Mouse (Mus musculus) lung, embryonic 16.5 days (tissue): Measurements from ENCODE around the gene Cd47. TPM values are rescaled to one million over a fixed set of nuclear protein-coding genes. Genes with fewer than 3 reads are reported as not detected.
A peak's percentile ranks its signal among the peaks of the same experiment; 100 is the strongest.

ENCODE experiments used
- ATAC-seq: fragments of 200-750 bp; cut with Nextera tagmentation; 2 replicates; pipeline ENCODE4 v1.8.0; 2017; ENCODE audit warnings: low read depth, mild to moderate bottlenecking, moderate library complexity
- H3K27ac ChIP-seq: fragments of 300-500 bp; sonication (generic); 2 replicates; pipeline ENCODE4 v1.5.1; 2014; ENCODE audit warnings: mild to moderate bottlenecking, control low read depth, low read length
- H3K27me3 ChIP-seq: fragments of 300-500 bp; sonication (generic); 2 replicates; pipeline ENCODE4 v1.6.1; 2014; ENCODE audit warnings: low read depth, low read length, mixed read lengths; ENCODE audit not compliant: control insufficient read depth, insufficient read depth
- H3K36me3 ChIP-seq: fragments of 300-500 bp; sonication (generic); 2 replicates; pipeline ENCODE4 v1.6.1; 2014; ENCODE audit warnings: low read length; ENCODE audit not compliant: control insufficient read depth, insufficient read depth
- H3K4me1 ChIP-seq: fragments of 300-500 bp; sonication (generic); replicated peaks from 2 replicates; pipeline ENCODE4 v1.6.1; 2014; ENCODE audit warnings: low read length, mixed read lengths; ENCODE audit not compliant: control insufficient read depth, insufficient read depth
- H3K4me2 ChIP-seq: fragments of 300-500 bp; sonication (generic); 2 replicates; pipeline ENCODE4 v1.6.1; 2014; ENCODE audit warnings: low read depth, low read length, control low read depth
- H3K4me3 ChIP-seq: fragments of 300-500 bp; sonication (generic); 2 replicates; pipeline ENCODE4 v1.5.1; 2014; ENCODE audit warnings: mild to moderate bottlenecking, low read length, control low read depth
- H3K9ac ChIP-seq: fragments of 300-500 bp; sonication (generic); 2 replicates; pipeline ENCODE4 v1.6.1; 2014; ENCODE audit warnings: low read length, control low read depth
- H3K9me3 ChIP-seq: fragments of 300-500 bp; sonication (generic); 2 replicates; pipeline ENCODE4 v1.6.1; 2016; ENCODE audit warnings: low read length; ENCODE audit not compliant: control insufficient read depth
- WGBS: fragments of 180-500 bp; shearing (Covaris S2); extraction: QIAGEN DNeasy Blood & Tissue Kit; methylation state at CpG from one replicate; pipeline ENCODE4 v1.1.7; 2014; 5-methylcytosine and 5-hydroxymethylcytosine counted together
- polyA plus RNA-seq: library from polyadenylated mRNA; unstranded; fragments of >200 nt; fragmentation: Nextera tagmentation; extraction: Ambion mirVana; gene quantifications from 2 replicates; pipeline ENCODE4 v1.2.1, GENCODE M21; 2015

The Cd47 gene
- polyA plus RNA-seq, 1 experiment from 2014 or later = 136 TPM

GRCm38 (mm10) chr16:49838923-49839322 lies 38.6 kb downstream of the Cd47 start:
- no peak overlapping the region for H3K9ac ChIP-seq
- H3K4me2 ChIP-seq = no peak overlapping the region
- no peaks in the 10 kb centered on the region for H3K9me3 ChIP-seq
- no peaks in the 10 kb centered on the region for H3K27me3 ChIP-seq
- ATAC-seq = no peak
- peaks cover 4% of the 10 kb centered on the region; the same call in 1 of the 2 replicates for H3K4me1 ChIP-seq
- 64% methylated on average over 6 of the region's 6 CpGs for WGBS
- H3K36me3 ChIP-seq = no peaks in the 10 kb centered on the region
- no peak overlapping the region for H3K27ac ChIP-seq
- no peak overlapping the region for H3K4me3 ChIP-seq

- WGBS = 46% methylated on average over 15 of the region's 15 CpGs
- 0 out of 2 replicates have a peak, but pooled peaks have one; percentile 49 for ATAC-seq
These were observed 39.6 kb downstream of the Cd47 start for GRCm38 (mm10) chr16:49839681-49840535.

GRCm38 (mm10) chr16:49843723-49844122 lies 43.4 kb downstream of the Cd47 start:
- Histone ChIP-seq H3K27me3 (no peaks in the 10 kb centered on the region), H3K27ac (no peak overlapping the region), H3K4me2 (no peak overlapping the region), H3K4me1 (peaks cover 4% of the 10 kb centered on the region; the same call in 1 of the 2 replicates), H3K4me3 (no peak overlapping the region), H3K9me3 (no peaks in the 10 kb centered on the region), H3K9ac (no peak overlapping the region), H3K36me3 (no peaks in the 10 kb centered on the region)
- WGBS = 55% methylated on average over 1 of the region's 1 CpGs
- ATAC-seq = no peak

More at GRCm38 (mm10) chr16:49839681-49840535, 39.6 kb downstream of the Cd47 start:
- Histone ChIP-seq H3K27me3 (no peaks in the 10 kb centered on the region), H3K36me3 (no peaks in the 10 kb centered on the region), H3K4me1 (peaks cover 4% of the 10 kb centered on the region; the same call in 1 of the 2 replicates), H3K4me3 (no peak overlapping the region), H3K27ac (no peak overlapping the region), H3K4me2 (0 out of 2 replicates have a peak overlapping the region, but pooled peaks have one; percentile 12), H3K9me3 (no peaks in the 10 kb centered on the region), H3K9ac (no peak overlapping the region)

- no peak for ATAC-seq
These were observed 47.1 kb downstream of the Cd47 start for GRCm38 (mm10) chr16:49847224-49848003.

GRCm38 (mm10) chr16:49848651-49849050 lies 48.3 kb downstream of the Cd47 start:
- H3K27ac ChIP-seq = no peak overlapping the region
- no peaks in the 10 kb centered on the region for H3K9me3 ChIP-seq
- ATAC-seq = no peak
- no peaks in the 10 kb centered on the region for H3K36me3 ChIP-seq
- WGBS = 69% methylated on average over 1 of the region's 1 CpGs
- no peaks in the 10 kb centered on the region for H3K4me1 ChIP-seq
- H3K4me2 ChIP-seq = no peak overlapping the region
- H3K9ac ChIP-seq = no peak overlapping the region
- no peaks in the 10 kb centered on the region for H3K27me3 ChIP-seq
- no peak overlapping the region for H3K4me3 ChIP-seq

More at GRCm38 (mm10) chr16:49847224-49848003, 47.1 kb downstream of the Cd47 start:
- Histone ChIP-seq H3K4me2 (no peak overlapping the region), H3K27ac (no peak overlapping the region), H3K36me3 (no peaks in the 10 kb centered on the region), H3K27me3 (no peaks in the 10 kb centered on the region), H3K4me3 (no peak overlapping the region), H3K4me1 (no peaks in the 10 kb centered on the region), H3K9me3 (no peaks in the 10 kb centered on the region), H3K9ac (no peak overlapping the region)
- WGBS = 77% methylated on average over 5 of the region's 5 CpGs

- no peak for ATAC-seq
- no peak overlapping the region for H3K9ac ChIP-seq
- H3K9me3 ChIP-seq = no peaks in the 10 kb centered on the region
- H3K4me1 ChIP-seq = peaks cover 9% of the 10 kb centered on the region
- 86% methylated on average over 3 of the region's 3 CpGs for WGBS
- H3K4me3 ChIP-seq = no peak overlapping the region
- no peaks in the 10 kb centered on the region for H3K36me3 ChIP-seq
- H3K4me2 ChIP-seq = no peak overlapping the region
- H3K27ac ChIP-seq = no peak overlapping the region
- H3K27me3 ChIP-seq = no peaks in the 10 kb centered on the region
These were observed 52.6 kb downstream of the Cd47 start for GRCm38 (mm10) chr16:49852940-49853339.

GRCm38 (mm10) chr16:49853633-49854032 lies 53.3 kb downstream of the Cd47 start:
- no peak for ATAC-seq
- WGBS = 90% methylated on average over 6 of the region's 6 CpGs

GRCm38 (mm10) chr16:49854194-49854593 lies 53.9 kb downstream of the Cd47 start:
- peak overlapping the region; percentile 94; the same call in 1 of the 2 replicates for H3K9ac ChIP-seq
- no peak for ATAC-seq
- WGBS = 63% methylated on average over 6 of the region's 6 CpGs
- H3K4me1 ChIP-seq = peaks cover 9% of the 10 kb centered on the region
- H3K4me3 ChIP-seq = peak overlapping the region; percentile 90
- no peaks in the 10 kb centered on the region for H3K9me3 ChIP-seq
- peak overlapping the region; percentile 99 for H3K27ac ChIP-seq
- peak overlapping the region; percentile 64 for H3K4me2 ChIP-seq
- H3K27me3 ChIP-seq = no peaks in the 10 kb centered on the region
- H3K36me3 ChIP-seq = no peaks in the 10 kb centered on the region

More at GRCm38 (mm10) chr16:49853633-49854032, 53.3 kb downstream of the Cd47 start:
- peaks cover 9% of the 10 kb centered on the region for H3K4me1 ChIP-seq
- no peak overlapping the region for H3K4me2 ChIP-seq
- no peak overlapping the region for H3K4me3 ChIP-seq
- no peak overlapping the region for H3K27ac ChIP-seq
- no peaks in the 10 kb centered on the region for H3K36me3 ChIP-seq
- no peaks in the 10 kb centered on the region for H3K9me3 ChIP-seq
- H3K9ac ChIP-seq = no peak overlapping the region
- H3K27me3 ChIP-seq = no peaks in the 10 kb centered on the region
